Mouse (Mus musculus) kidney, embryonic 15.5 days (tissue): ENCODE results near the gene C1rl. TPM values are rescaled to one million over a fixed set of nuclear protein-coding genes. Genes with fewer than 3 reads are reported as not detected.
"Not testable (repeated sequence)": the region's sequence is repeated elsewhere in the genome, so short reads cannot be mapped to it uniquely, and the experiment has no call there.

Experiments
- ATAC-seq: fragments of 200-750 bp; cut with Nextera tagmentation; replicated peaks from 2 replicates; pipeline ENCODE4 v1.8.0; 2017; ENCODE audit warnings: moderate TSS enrichment; ENCODE audit not compliant: low FRiP score
- H3K27ac ChIP-seq: fragments of 300-500 bp; sonication (generic); 2 replicates; pipeline ENCODE4 v1.5.1; 2015; ENCODE audit warnings: mild to moderate bottlenecking, inconsistent platforms
- H3K27me3 ChIP-seq: fragments of 300-500 bp; sonication (generic); 2 replicates; pipeline ENCODE4 v1.6.1; 2015; ENCODE audit warnings: inconsistent platforms
- H3K36me3 ChIP-seq: fragments of 300-500 bp; sonication (generic); 2 replicates; pipeline ENCODE4 v1.6.1; 2015; ENCODE audit warnings: inconsistent platforms
- H3K4me1 ChIP-seq: fragments of 300-500 bp; sonication (generic); 2 replicates; pipeline ENCODE4 v1.6.1; 2015; ENCODE audit warnings: inconsistent platforms
- H3K4me2 ChIP-seq: fragments of 300-500 bp; sonication (generic); 2 replicates; pipeline ENCODE4 v1.6.1; 2015; ENCODE audit warnings: moderate library complexity, mild to moderate bottlenecking, inconsistent platforms
- H3K4me3 ChIP-seq: fragments of 300-500 bp; sonication (generic); replicated peaks from 2 replicates; pipeline ENCODE4 v1.5.1; 2015; ENCODE audit warnings: mild to moderate bottlenecking, inconsistent platforms
- H3K9ac ChIP-seq: fragments of 300-500 bp; sonication (generic); 2 replicates; pipeline ENCODE4 v1.6.1; 2015; ENCODE audit warnings: mild to moderate bottlenecking, inconsistent platforms
- H3K9me3 ChIP-seq: fragments of 300-500 bp; sonication (generic); replicated peaks from 2 replicates; pipeline ENCODE4 v1.6.1; 2016; ENCODE audit warnings: inconsistent platforms
- WGBS: fragments of 180-500 bp; shearing (Covaris S2); methylation state at CpG from one replicate; pipeline ENCODE4 v1.1.7; 2015; ENCODE audit warnings: mixed read lengths; 5-methylcytosine and 5-hydroxymethylcytosine counted together
- polyA plus RNA-seq: library from polyadenylated mRNA; unstranded; fragments of >200 nt; fragmentation: Nextera tagmentation; extraction: Ambion mirVana; gene quantifications from 2 replicates; pipeline ENCODE4 v1.2.1, GENCODE M21; 2015

The C1rl gene
- polyA plus RNA-seq, 1 experiment from 2014 or later = 2.0 TPM

DNA sequence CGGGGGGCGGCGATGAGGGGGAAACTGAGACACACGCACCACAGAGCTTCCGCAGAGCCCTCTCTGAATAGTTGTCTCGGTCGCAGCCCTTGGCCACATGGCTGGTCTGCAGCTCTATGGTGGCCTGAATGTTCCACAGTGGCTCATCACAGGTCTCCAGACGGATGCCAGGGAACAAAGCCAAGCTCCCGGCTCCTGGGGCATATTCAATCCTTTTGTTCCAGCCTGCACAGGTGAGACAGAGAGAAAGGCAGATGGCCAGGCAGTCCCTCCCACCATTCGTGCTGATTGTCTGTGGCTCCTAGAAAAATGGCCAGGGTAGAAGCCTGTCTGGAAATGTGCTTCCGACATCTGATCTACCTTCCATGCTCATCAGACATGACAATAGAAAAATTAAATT is 34.4 kb upstream of the C1rl start:
- Histone ChIP-seq H3K4me2 (no peak overlapping the region), H3K27me3 (0 out of 2 replicates have a peak, but pooled peaks cover 3% of the 10 kb centered on the region), H3K36me3 (no peaks in the 10 kb centered on the region), H3K4me1 (no peaks in the 10 kb centered on the region), H3K4me3 (no peak overlapping the region), H3K27ac (no peak overlapping the region), H3K9me3 (no peaks in the 10 kb centered on the region), H3K9ac (no peak overlapping the region)
- 85% methylated on average over 11 of the region's 11 CpGs for WGBS
- ATAC-seq = no peak

DNA sequence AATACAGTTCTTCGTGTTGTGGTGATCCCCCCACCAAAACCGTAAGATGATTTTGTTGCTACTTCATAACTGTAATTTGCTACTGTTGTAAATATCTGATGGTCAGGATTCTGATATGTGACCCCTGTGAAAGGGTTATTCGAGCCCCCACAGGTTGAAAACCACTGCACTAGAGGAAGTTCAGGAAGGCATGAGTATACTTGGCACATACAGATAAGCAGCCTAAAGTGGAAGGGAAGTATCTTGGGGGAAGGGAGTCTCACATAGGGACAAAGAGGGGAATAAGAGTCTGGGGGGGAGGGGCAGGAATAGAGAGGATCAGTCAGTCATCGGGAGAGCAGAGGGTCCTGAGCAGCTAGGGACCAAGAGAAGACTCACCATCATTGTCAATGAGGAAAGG is 33.5 kb upstream of the C1rl start:
- Histone ChIP-seq H3K27me3 (0 out of 2 replicates have a peak, but pooled peaks cover 3% of the 10 kb centered on the region), H3K4me2 (no peak overlapping the region), H3K9me3 (no peaks in the 10 kb centered on the region), H3K36me3 (no peaks in the 10 kb centered on the region), H3K27ac (no peak overlapping the region), H3K9ac (no peak overlapping the region), H3K4me1 (peaks cover 5% of the 10 kb centered on the region), H3K4me3 (no peak overlapping the region)
- ATAC-seq = no peak
- WGBS = 84% methylated on average over 4 of the region's 4 CpGs

- peak overlapping the region; percentile 92 for H3K4me2 ChIP-seq
- 24% methylated on average over 8 of the region's 8 CpGs for WGBS
- no peak overlapping the region for H3K4me3 ChIP-seq
- ATAC-seq = peak; percentile 5; the same call in 1 of the 2 replicates
- H3K27me3 ChIP-seq = 0 out of 2 replicates have a peak, but pooled peaks cover 3% of the 10 kb centered on the region
- H3K9ac ChIP-seq = no peak overlapping the region
- H3K36me3 ChIP-seq = no peaks in the 10 kb centered on the region
- H3K27ac ChIP-seq = no peak overlapping the region
- no peaks in the 10 kb centered on the region for H3K9me3 ChIP-seq
- peaks cover 16% of the 10 kb centered on the region for H3K4me1 ChIP-seq
Observed at GRCm38 (mm10) chr6:124463881-124464291, 29.0 kb upstream of the C1rl start.

- 0 out of 2 replicates have a peak, but pooled peaks cover 3% of the 10 kb centered on the region for H3K27me3 ChIP-seq
- 5% methylated on average over 27 of the region's 27 CpGs for WGBS
- ATAC-seq = peak; percentile 96
- H3K9me3 ChIP-seq = no peaks in the 10 kb centered on the region
- H3K4me3 ChIP-seq = peak within 1 kb of the TSS; percentile 52
- H3K9ac ChIP-seq = peak within 1 kb of the TSS; percentile 48
- peaks cover 16% of the 10 kb centered on the region for H3K4me1 ChIP-seq
- peak within 1 kb of the TSS; percentile 92 for H3K4me2 ChIP-seq
- no peak within 1 kb of the TSS for H3K27ac ChIP-seq
- no peaks in the 10 kb centered on the region for H3K36me3 ChIP-seq
Observed at GRCm38 (mm10) chr6:124464305-124465271, 28.3 kb upstream of the C1rl start, which contains the start of gene Clstn3. Gene Clstn3 (minus strand): TSS chr6:124464794.

GRCm38 (mm10) chr6:124465299-124465698 is 27.6 kb upstream of the C1rl start:
- no peaks in the 10 kb centered on the region for H3K36me3 ChIP-seq
- H3K4me1 ChIP-seq = peaks cover 16% of the 10 kb centered on the region
- H3K27ac ChIP-seq = no peak overlapping the region
- H3K27me3 ChIP-seq = 0 out of 2 replicates have a peak, but pooled peaks cover 3% of the 10 kb centered on the region
- peak overlapping the region; percentile 52 for H3K4me3 ChIP-seq
- WGBS = 42% methylated on average over 6 of the region's 6 CpGs
- no peaks in the 10 kb centered on the region for H3K9me3 ChIP-seq
- H3K9ac ChIP-seq = no peak overlapping the region
- no peak for ATAC-seq
- peak overlapping the region; percentile 92 for H3K4me2 ChIP-seq

- 0 out of 2 replicates have a peak, but pooled peaks cover 3% of the 10 kb centered on the region for H3K27me3 ChIP-seq
- H3K9me3 ChIP-seq = no peaks in the 10 kb centered on the region
- H3K27ac ChIP-seq = no peak overlapping the region
- no peak overlapping the region for H3K9ac ChIP-seq
- no peak overlapping the region for H3K4me3 ChIP-seq
- 76% methylated on average over 6 of the region's 6 CpGs for WGBS
- peak overlapping the region; percentile 92; the same call in 1 of the 2 replicates for H3K4me2 ChIP-seq
- no peak for ATAC-seq
- H3K36me3 ChIP-seq = no peaks in the 10 kb centered on the region
- H3K4me1 ChIP-seq = peaks cover 16% of the 10 kb centered on the region
Observed at GRCm38 (mm10) chr6:124465729-124466128, 27.2 kb upstream of the C1rl start.

DNA sequence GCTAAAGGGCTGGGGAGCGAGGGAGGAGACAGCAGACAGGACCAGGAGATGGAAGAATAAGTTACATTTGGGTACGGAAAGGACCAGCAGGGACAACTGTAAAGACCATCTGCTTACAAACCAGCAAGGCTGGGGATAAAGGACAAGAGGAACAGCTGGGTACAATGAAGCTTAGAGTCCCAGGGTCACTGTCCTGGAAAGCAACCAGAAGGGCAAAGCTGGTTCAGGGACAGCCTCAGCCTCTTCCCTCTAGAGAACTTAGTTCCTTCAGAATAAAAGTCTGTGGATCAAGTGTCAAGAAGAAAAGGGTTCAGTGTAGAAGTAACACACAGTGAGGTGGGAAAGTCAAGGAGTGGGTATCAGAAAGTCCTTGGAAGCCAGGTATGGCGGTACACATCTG is 21.8 kb upstream of the C1rl start:
- WGBS = 94% methylated on average over 3 of the region's 3 CpGs

DNA sequence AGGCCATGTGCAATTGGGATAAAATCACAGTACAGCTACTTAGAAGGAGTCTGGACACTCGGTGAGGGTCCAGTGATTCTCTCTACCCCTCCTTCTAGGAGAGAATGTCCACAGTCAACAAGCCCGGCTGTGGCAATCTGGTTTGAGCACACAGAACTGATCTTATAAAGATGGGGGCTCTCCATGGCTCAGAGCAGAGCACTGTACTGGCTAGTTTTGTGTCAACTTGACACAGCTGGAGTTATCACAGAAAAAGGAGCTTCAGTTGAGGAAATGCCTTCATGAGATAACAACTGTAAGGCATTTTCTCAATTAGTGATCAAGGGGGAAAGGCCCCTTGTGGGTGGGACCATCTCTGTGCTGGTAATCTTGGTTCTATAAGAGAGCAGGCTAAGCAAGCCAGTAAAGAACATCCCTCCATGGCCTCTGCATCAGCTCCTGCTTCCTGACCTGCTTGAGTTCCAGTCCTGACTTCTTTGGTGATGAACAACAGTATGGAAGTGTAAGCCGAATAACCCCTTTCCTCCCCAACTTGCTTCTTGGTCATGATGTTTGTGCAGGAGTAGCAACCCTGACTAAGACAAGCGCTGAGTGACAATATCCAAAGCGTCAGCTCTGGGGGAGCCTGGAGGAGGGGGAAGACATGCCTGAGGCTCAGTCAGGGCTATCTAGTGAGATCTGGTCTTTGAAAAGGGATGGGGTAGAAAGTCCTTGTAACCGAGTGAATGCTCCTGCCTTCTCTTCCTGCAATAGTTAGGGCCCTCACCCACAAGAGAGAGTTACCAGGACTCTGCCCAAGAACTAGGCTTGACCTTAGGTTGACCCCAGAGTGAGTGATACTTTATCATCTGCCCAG is 20.9 kb upstream of the C1rl start:
- H3K4me3 ChIP-seq, H3K4me1 ChIP-seq, H3K36me3 ChIP-seq, ATAC-seq, H3K4me2 ChIP-seq, H3K9me3 ChIP-seq, H3K27me3 ChIP-seq, H3K9ac ChIP-seq, H3K27ac ChIP-seq: not testable (repeated sequence)
- WGBS = 77% methylated on average over 6 of the region's 6 CpGs

More for the DNA sequence above, 21.8 kb upstream of the C1rl start:
- Histone ChIP-seq H3K4me2 (no peak overlapping the region), H3K4me1 (no peaks in the 10 kb centered on the region), H3K9me3 (no peaks in the 10 kb centered on the region), H3K9ac (no peak overlapping the region), H3K36me3 (no peaks in the 10 kb centered on the region), H3K27me3 (no peaks in the 10 kb centered on the region), H3K4me3 (no peak overlapping the region), H3K27ac (no peak overlapping the region)
- no peak for ATAC-seq

GRCm38 (mm10) chr6:124472801-124473200 is 20.1 kb upstream of the C1rl start:
- Histone ChIP-seq H3K27ac (no peak overlapping the region), H3K4me3 (no peak overlapping the region), H3K9me3 (no peaks in the 10 kb centered on the region), H3K4me2 (no peak overlapping the region), H3K36me3 (no peaks in the 10 kb centered on the region), H3K9ac (no peak overlapping the region), H3K27me3 (no peaks in the 10 kb centered on the region), H3K4me1 (peaks cover 7% of the 10 kb centered on the region)
- no peak for ATAC-seq
- 40% methylated on average over 6 of the region's 6 CpGs for WGBS

- 86% methylated on average over 11 of the region's 11 CpGs for WGBS
- H3K9me3 ChIP-seq = no peaks in the 10 kb centered on the region
- no peak for ATAC-seq
Observed at GRCm38 (mm10) chr6:124474621-124475020, 18.3 kb upstream of the C1rl start.

DNA sequence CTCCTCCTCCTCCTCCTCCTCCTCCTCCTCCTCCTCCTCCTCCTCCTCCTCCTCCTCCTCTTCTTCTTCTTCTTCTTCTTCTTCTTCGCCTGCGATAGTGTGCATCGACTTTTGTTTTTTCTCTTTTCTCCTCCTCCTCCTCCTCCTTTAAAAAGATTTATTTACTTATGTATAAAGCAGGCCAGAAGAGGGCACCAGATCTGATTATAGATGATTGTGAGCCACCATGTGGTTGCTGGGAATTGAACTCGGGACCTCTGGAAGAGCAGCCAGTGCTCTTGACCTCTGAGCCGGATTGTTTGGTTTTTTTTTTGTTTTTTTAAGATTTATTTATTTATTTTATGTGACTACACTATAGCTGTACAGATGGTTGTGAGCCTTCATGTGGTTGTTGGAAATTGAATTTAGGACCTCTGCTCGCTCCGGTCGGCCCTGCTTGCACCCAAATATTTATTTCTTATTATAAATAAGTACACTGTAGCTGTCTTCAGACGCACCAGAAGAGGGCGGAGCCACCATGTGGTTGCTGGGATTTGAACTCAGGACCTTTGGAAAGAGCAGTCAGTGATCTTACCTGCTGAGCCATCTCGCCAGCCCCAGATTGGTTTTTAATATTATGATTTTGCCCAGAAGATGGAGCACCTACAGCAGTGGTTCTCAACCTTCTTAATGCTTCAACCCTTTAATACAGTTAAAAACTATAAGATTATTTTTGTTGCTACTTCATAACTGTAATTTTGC is 17.4 kb upstream of the C1rl start:
- H3K27me3 ChIP-seq, H3K9ac ChIP-seq, H3K36me3 ChIP-seq, H3K4me2 ChIP-seq, H3K4me3 ChIP-seq, H3K27ac ChIP-seq, H3K9me3 ChIP-seq, ATAC-seq: not testable (repeated sequence)
- H3K4me1 ChIP-seq = peaks cover 15% of the 10 kb centered on the region
- 92% methylated on average over 8 of the region's 11 CpGs for WGBS

More at GRCm38 (mm10) chr6:124474621-124475020, 18.3 kb upstream of the C1rl start:
- H3K4me3 ChIP-seq = no peak overlapping the region
- no peak overlapping the region for H3K9ac ChIP-seq
- H3K4me2 ChIP-seq = no peak overlapping the region
- no peak overlapping the region for H3K27ac ChIP-seq
- H3K4me1 ChIP-seq = peaks cover 15% of the 10 kb centered on the region
- H3K27me3 ChIP-seq = no peaks in the 10 kb centered on the region
- no peaks in the 10 kb centered on the region for H3K36me3 ChIP-seq
